ENCODE assay signal across 7 mouse cellular contexts in the genomic region with DNA sequence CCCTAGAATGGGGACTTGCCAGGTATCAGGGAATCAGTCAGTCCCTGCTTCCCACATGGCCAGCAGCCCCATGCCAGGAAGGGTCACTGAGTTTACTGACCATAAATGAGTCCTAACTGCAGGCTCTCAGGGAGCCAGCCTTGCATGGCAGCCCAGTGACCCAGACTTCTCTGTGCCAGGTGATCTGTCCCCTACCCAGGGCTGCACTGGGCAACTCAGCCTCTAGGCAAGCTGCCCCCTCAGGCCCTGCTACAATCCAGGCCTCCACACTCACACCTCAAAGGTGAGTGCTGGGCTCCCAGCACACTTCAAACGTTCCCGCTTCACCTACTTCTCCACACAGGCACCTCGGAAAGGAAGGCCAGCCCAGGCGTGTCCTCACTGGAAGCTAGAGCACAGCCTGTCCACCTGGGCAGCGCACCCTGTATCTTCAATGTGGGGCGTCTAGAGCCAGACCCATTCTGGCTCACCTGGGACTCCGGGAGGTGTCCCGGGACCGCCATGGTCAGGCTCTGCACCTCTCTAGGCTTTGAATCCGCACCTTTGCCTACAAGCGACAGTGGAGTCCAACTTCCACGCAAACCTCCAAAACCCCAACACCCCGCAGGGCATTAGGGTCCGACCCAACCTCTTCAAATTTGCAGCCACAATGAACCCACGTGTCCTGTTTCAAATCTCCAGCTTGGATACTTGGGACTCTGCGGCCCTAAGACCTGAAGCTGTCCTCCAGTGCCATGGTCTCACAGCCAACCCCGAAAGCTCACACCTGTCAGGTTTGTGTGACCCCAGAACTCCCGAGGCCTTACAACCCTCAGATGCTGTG. TPM values are rescaled to one million over a fixed set of nuclear protein-coding genes. Genes with fewer than 3 reads are reported as not detected.
A peak's percentile ranks its signal among the peaks of the same experiment; 100 is the strongest.
DNase-seq lines count a peak whose midpoint lies in the region; ATAC-seq lines count a peak whose summit lies in the region.

No protein-coding gene starts in this region.

- peak overlapping the region; percentile 95 for H3K4me3 ChIP-seq in megakaryocyte, embryonic 14.5 days (replicated peaks)
- H3K4me3 ChIP-seq in forebrain, embryonic 11.5 days (ENCODE audit: low read depth, low read length): peak overlapping the region; percentile 75
- H3K4me3 ChIP-seq in kidney, embryonic 16.5 days (ENCODE audit: low read length): peak overlapping the region; percentile 74
- peak overlapping the region; percentile 82 for H3K4me3 ChIP-seq in neural tube, embryonic 13.5 days

- peak overlapping the region; percentile 88 for H3K4me2 ChIP-seq in forebrain, embryonic 11.5 days (ENCODE audit: low read depth, low read length, severe bottlenecking)
- H3K4me2 ChIP-seq in kidney, embryonic 16.5 days (replicated peaks; ENCODE audit: low read depth, low read length): peak overlapping the region; percentile 98
- H3K4me2 ChIP-seq in neural tube, embryonic 13.5 days: peak overlapping the region; percentile 88

- DNase-seq in forebrain, embryonic 11.5 days (ENCODE audit: low spot score): no peak
- DNase-seq in frontal cortex, postnatal 36 days (ENCODE audit: low spot score in 2 of 2): no peak
- no peak for DNase-seq in frontal cortex, postnatal 14 days (ENCODE audit: low spot score in 2 of 2)

- H3K9me3 ChIP-seq in megakaryocyte, embryonic 14.5 days: peaks cover 4% of the 10 kb centered on the region
- H3K9me3 ChIP-seq in forebrain, embryonic 11.5 days (ENCODE audit: control insufficient read depth, low read length): no peaks in the 10 kb centered on the region
- no peaks in the 10 kb centered on the region for H3K9me3 ChIP-seq in kidney, embryonic 16.5 days (ENCODE audit: low read length)
- H3K9me3 ChIP-seq in neural tube, embryonic 13.5 days: no peaks in the 10 kb centered on the region

- H3K27me3 ChIP-seq in megakaryocyte, embryonic 14.5 days (replicated peaks): no peaks in the 10 kb centered on the region
- peaks cover 4% of the 10 kb centered on the region; the same call in 1 of the 2 replicates for H3K27me3 ChIP-seq in forebrain, embryonic 11.5 days (ENCODE audit: control insufficient read depth, insufficient read depth, low read length)
- H3K27me3 ChIP-seq in kidney, embryonic 16.5 days (ENCODE audit: insufficient read depth, low read length): no peaks in the 10 kb centered on the region
- no peaks in the 10 kb centered on the region for H3K27me3 ChIP-seq in neural tube, embryonic 13.5 days

- peaks cover 44% of the 10 kb centered on the region for H3K36me3 ChIP-seq in megakaryocyte, embryonic 14.5 days (replicated peaks; ENCODE audit: low read length)
- no peaks in the 10 kb centered on the region for H3K36me3 ChIP-seq in forebrain, embryonic 11.5 days (ENCODE audit: control insufficient read depth, insufficient read depth, low read length)
- peaks cover 11% of the 10 kb centered on the region for H3K36me3 ChIP-seq in kidney, embryonic 16.5 days (ENCODE audit: insufficient read depth, low read length)
- peaks cover 13% of the 10 kb centered on the region for H3K36me3 ChIP-seq in neural tube, embryonic 13.5 days

- peaks cover 91% of the 10 kb centered on the region for H3K4me1 ChIP-seq in megakaryocyte, embryonic 14.5 days
- H3K4me1 ChIP-seq in forebrain, embryonic 11.5 days (replicated peaks; ENCODE audit: control insufficient read depth, insufficient read depth, low read length): peaks cover 25% of the 10 kb centered on the region
- peaks cover 46% of the 10 kb centered on the region for H3K4me1 ChIP-seq in kidney, embryonic 16.5 days (ENCODE audit: insufficient read depth, low read length)
- peaks cover 81% of the 10 kb centered on the region for H3K4me1 ChIP-seq in neural tube, embryonic 13.5 days (replicated peaks)

- H3K9ac ChIP-seq in forebrain, embryonic 11.5 days (ENCODE audit: low read length): peak overlapping the region; percentile 92
- H3K9ac ChIP-seq in kidney, embryonic 16.5 days (replicated peaks; ENCODE audit: low read length): peak overlapping the region; percentile 91
- H3K9ac ChIP-seq in neural tube, embryonic 13.5 days: peak overlapping the region; percentile 92

- WGBS in forebrain, embryonic 11.5 days: 70% methylated on average over 18 of the region's 18 CpGs
- 56% methylated on average over 18 of the region's 18 CpGs for WGBS in kidney, embryonic 16.5 days
- 73% methylated on average over 18 of the region's 18 CpGs for WGBS in neural tube, embryonic 13.5 days

- no peak for ATAC-seq in megakaryocyte, adult 5-6 weeks (ENCODE audit: poor library complexity, severe bottlenecking)
- ATAC-seq in forebrain, embryonic 11.5 days (replicated peaks; ENCODE audit: low FRiP score): no peak
- ATAC-seq in kidney, embryonic 16.5 days (ENCODE audit: low FRiP score, low TSS enrichment): no peak
- no peak for ATAC-seq in neural tube, embryonic 13.5 days (ENCODE audit: low read depth)

- H3K27ac ChIP-seq in forebrain, embryonic 11.5 days (ENCODE audit: low read depth, low read length): 0 out of 2 replicates have a peak overlapping the region, but pooled peaks have one; percentile 18
- H3K27ac ChIP-seq in kidney, embryonic 16.5 days (ENCODE audit: low read length): peak overlapping the region; percentile 100
- 0 out of 2 replicates have a peak overlapping the region, but pooled peaks have one; percentile 9 for H3K27ac ChIP-seq in neural tube, embryonic 13.5 days (replicated peaks)

RNA-seq across cellular contexts. Expression of gene Ssbp4, which starts 1.7 kb away (rescaled TPM):
- polyA plus RNA-seq in megakaryocyte, embryonic 14.5 days (2012; ENCODE audit: insufficient read depth, low replicate concordance): 1,561 and 3,509 TPM in 2 replicates
- total RNA-seq in megakaryocyte, adult 5-6 weeks (2015): 35.7 and 38.2 TPM in 2 replicates
- 61.3 and 76.1 TPM in 2 replicates for total RNA-seq in megakaryocyte, adult 5-6 weeks (2017)
- polyA plus RNA-seq in forebrain, embryonic 11.5 days (2014; fragmentation: Nextera tagmentation; extraction: Ambion mirVana): 113 and 127 TPM in 2 replicates
- polyA plus RNA-seq in kidney, embryonic 16.5 days (2015; fragmentation: Nextera tagmentation; extraction: Ambion mirVana): 133 and 149 TPM in 2 replicates
- polyA plus RNA-seq in neural tube, embryonic 13.5 days (2015; fragmentation: Nextera tagmentation; extraction: Ambion mirVana): 117 and 141 TPM in 2 replicates

RNA-seq across cellular contexts. Expression of gene Lrrc25, which starts 9.0 kb away (rescaled TPM):
- polyA plus RNA-seq in megakaryocyte, embryonic 14.5 days (2012; ENCODE audit: insufficient read depth, low replicate concordance): 19.0 and 34.7 TPM in 2 replicates
- total RNA-seq in megakaryocyte, adult 5-6 weeks (2015): 62.2 and 64.6 TPM in 2 replicates
- total RNA-seq in megakaryocyte, adult 5-6 weeks (2017): 29.3 and 33.8 TPM in 2 replicates
- 1.2 and 1.4 TPM in 2 replicates for polyA plus RNA-seq in forebrain, embryonic 11.5 days (2014; fragmentation: Nextera tagmentation; extraction: Ambion mirVana)
- 1.8 and 1.9 TPM in 2 replicates for polyA plus RNA-seq in kidney, embryonic 16.5 days (2015; fragmentation: Nextera tagmentation; extraction: Ambion mirVana)
- polyA plus RNA-seq in neural tube, embryonic 13.5 days (2015; fragmentation: Nextera tagmentation; extraction: Ambion mirVana): 1.5 and 1.8 TPM in 2 replicates

RNA-seq across cellular contexts. Expression of gene Isyna1, which starts 12.8 kb away (rescaled TPM):
- polyA plus RNA-seq in megakaryocyte, embryonic 14.5 days (2012; ENCODE audit: insufficient read depth, low replicate concordance): 165 and 201 TPM in 2 replicates
- total RNA-seq in megakaryocyte, adult 5-6 weeks (2015): 11.8 and 11.9 TPM in 2 replicates
- total RNA-seq in megakaryocyte, adult 5-6 weeks (2017): 13.9 and 15.7 TPM in 2 replicates
- polyA plus RNA-seq in forebrain, embryonic 11.5 days (2014; fragmentation: Nextera tagmentation; extraction: Ambion mirVana): 98.1 and 109 TPM in 2 replicates
- polyA plus RNA-seq in kidney, embryonic 16.5 days (2015; fragmentation: Nextera tagmentation; extraction: Ambion mirVana): 215 and 217 TPM in 2 replicates
- polyA plus RNA-seq in neural tube, embryonic 13.5 days (2015; fragmentation: Nextera tagmentation; extraction: Ambion mirVana): 113 and 115 TPM in 2 replicates

RNA-seq across cellular contexts. Expression of gene Gdf15, which starts 25.3 kb away (rescaled TPM):
- 2.5 and 4.5 TPM in 2 replicates for polyA plus RNA-seq in megakaryocyte, embryonic 14.5 days (2012; ENCODE audit: insufficient read depth, low replicate concordance)
- not detected in 2 replicates for total RNA-seq in megakaryocyte, adult 5-6 weeks (2015)
- total RNA-seq in megakaryocyte, adult 5-6 weeks (2017): not detected in 2 replicates
- polyA plus RNA-seq in forebrain, embryonic 11.5 days (2014; fragmentation: Nextera tagmentation; extraction: Ambion mirVana): not detected in 2 replicates
- polyA plus RNA-seq in kidney, embryonic 16.5 days (2015; fragmentation: Nextera tagmentation; extraction: Ambion mirVana): 1.0 and 1.2 TPM in 2 replicates
- polyA plus RNA-seq in neural tube, embryonic 13.5 days (2015; fragmentation: Nextera tagmentation; extraction: Ambion mirVana): not detected in 2 replicates

RNA-seq across cellular contexts. Expression of gene Pgpep1, which starts 53.2 kb away (rescaled TPM):
- polyA plus RNA-seq in megakaryocyte, embryonic 14.5 days (2012; ENCODE audit: insufficient read depth, low replicate concordance): 10.2 and 10.5 TPM in 2 replicates
- total RNA-seq in megakaryocyte, adult 5-6 weeks (2015): 5.7 and 6.8 TPM in 2 replicates
- total RNA-seq in megakaryocyte, adult 5-6 weeks (2017): 1.5 and 4.0 TPM in 2 replicates
- polyA plus RNA-seq in forebrain, embryonic 11.5 days (2014; fragmentation: Nextera tagmentation; extraction: Ambion mirVana): 70.9 and 73.8 TPM in 2 replicates
- 88.5 TPM in 2 replicates for polyA plus RNA-seq in kidney, embryonic 16.5 days (2015; fragmentation: Nextera tagmentation; extraction: Ambion mirVana)
- 102 and 108 TPM in 2 replicates for polyA plus RNA-seq in neural tube, embryonic 13.5 days (2015; fragmentation: Nextera tagmentation; extraction: Ambion mirVana)

Comparison
In these comparisons a context has a peak if more than half of its experiments do, and no peak if none do; other contexts are left out.
1. H3K27ac ChIP-seq: peak in every context shown above with its lines; median percentile 100 in kidney, embryonic 16.5 days; 18 in forebrain, embryonic 11.5 days; 9 in neural tube, embryonic 13.5 days.
2. RNA of gene Ssbp4, which starts 1.7 kb away (polyA plus RNA-seq): 1,561 to 3,509 TPM in megakaryocyte, embryonic 14.5 days; 117 to 141 TPM in neural tube, embryonic 13.5 days, 133 to 149 TPM in kidney, embryonic 16.5 days and 113 to 127 TPM in forebrain, embryonic 11.5 days; every median in the first group is over 10 times any median in the second.
3. Peak in every context shown above with its lines, with median percentiles within 50 percentile points of each other: H3K4me3 ChIP-seq, H3K4me2 ChIP-seq and H3K9ac ChIP-seq.